Mouse (Mus musculus): ENCODE measurements around the gene Kctd15.
A peak's percentile ranks its signal among the peaks of the same experiment; 100 is the strongest.

Gene Kctd15

DNA sequence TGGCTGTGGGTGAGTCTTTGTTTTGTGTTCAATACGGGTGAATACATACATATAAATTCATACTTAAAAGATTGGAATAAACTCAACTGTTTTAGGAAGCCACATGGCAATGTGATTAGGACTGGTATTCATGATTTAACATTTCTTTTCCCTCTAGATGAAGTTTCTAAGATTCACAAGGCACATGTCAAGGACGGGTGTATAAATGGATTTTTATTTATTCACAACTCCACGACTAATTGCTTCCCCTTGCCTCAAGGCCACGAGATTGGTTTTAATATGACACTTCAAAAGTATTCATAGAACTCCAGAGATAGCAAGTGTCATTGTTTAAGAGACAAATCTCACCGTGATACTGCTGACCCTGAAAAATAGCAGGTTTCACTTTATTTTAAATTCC lies at the start of gene Kctd15:
Gene Kctd15 (minus strand): TSS at position 101 of the 400 bp plus-strand sequence.
- DNase-seq (ENCODE audit: low read depth) = no peak

DNA sequence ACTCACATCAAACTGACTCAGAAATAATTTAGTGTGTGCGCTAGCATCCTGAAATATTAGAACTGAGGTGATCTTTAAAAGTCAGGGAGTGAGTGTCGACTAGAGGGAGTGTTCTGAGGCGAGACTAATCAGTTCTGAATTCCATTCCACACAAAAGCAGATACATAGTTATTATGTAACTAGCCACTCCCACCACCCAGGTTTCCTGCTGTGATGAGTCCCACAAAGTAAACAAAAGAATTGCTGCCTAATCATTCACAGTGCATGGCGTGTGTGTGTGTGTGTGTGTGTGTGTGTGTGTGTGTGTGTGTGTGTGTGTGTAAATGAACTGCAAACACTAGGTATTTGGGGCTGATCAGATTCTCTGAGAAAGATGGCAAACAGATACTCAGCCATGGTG lies 47.9 kb upstream of the Kctd15 start:
- DNase-seq (ENCODE audit: low read depth) = no peak

- no peak for DNase-seq (ENCODE audit: low read depth)
Observed at GRCm38 (mm10) chr7:34703437-34703836, 46.9 kb upstream of the Kctd15 start.

- DNase-seq (ENCODE audit: low read depth) = peak; percentile 7
Observed at GRCm38 (mm10) chr7:34702718-34703351, 46.3 kb upstream of the Kctd15 start.

DNA sequence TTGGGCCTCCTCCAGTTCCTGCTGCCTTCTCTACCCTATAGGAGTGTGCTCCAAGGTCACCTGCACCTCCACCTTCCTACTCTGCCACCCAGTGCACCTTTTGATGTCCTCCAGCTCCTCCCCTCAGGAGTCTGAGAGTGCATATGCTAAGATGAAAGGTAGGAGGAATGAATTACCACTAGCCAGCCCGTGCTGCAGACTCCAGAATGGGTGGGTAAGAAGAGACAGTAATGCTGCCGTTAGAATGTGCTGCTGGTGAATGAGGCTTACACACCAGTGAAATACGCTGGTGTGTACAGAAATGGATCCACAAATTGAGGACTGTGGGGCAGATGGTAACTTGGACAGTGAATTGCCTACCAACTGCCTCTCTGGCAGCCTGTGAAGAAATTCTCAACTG lies 43.4 kb upstream of the Kctd15 start:
- DNase-seq (ENCODE audit: low read depth) = no peak

DNA sequence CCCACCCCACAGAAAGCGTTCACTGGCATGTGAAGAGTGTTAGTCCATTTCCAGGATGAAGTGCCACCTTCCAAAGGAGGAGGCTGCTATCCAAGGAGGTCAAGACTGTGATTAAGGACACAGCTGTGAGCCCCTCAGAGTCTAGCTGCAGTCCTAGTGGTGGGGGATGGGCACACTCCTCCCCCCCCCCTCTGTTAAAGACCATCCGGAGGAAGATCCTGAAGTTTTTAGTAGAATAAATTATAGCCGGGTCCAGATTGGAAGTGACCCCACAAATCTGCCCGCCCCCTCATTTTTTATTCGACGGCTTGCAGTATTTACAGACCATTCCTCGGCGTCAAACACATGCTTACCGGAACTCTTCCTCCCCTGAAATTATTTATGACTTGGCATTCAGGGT lies 41.7 kb upstream of the Kctd15 start:
- no peak for DNase-seq (ENCODE audit: low read depth)

DNA sequence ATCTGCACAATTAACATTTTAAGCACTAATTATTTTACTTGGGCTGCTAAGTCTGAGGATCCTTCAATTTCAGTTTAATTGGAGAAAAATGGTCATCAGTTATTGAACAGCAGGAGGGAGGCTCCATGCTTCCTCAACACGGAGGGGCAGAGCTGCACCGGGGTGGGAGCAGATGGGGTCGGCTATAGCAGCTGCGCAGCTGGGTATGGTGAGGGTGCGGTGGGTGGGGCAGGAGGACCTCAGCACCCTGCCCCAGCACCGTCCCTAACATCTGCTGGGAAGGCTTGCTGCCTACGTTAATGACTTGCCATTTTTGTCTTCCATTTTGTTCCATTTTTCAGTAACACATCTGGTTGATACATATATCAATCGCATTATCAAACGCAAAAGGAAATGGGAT lies 39.6 kb upstream of the Kctd15 start:
- DNase-seq (ENCODE audit: low read depth) = no peak

- no peak for DNase-seq (ENCODE audit: low read depth)
Observed at GRCm38 (mm10) chr7:34694898-34695297, 38.4 kb upstream of the Kctd15 start.

DNA sequence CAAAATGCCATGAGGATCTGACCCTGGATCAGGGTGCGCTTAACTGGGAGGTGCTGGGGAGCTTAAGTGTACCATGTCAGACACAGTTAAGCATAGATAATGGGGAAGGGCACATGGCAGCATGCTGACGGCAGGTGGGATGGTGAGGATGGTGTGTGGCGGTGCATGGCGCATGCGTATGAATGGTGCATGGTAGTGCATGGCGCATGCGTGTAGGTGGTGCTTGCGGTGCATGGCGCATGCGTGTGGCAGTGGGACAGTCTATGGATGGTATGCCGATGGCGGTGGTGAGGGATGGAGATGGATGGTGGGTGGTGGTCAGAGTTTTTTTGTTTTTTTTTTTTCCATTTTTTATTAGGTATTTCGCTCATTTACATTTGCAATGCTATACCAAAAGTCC lies 37.4 kb upstream of the Kctd15 start:
- DNase-seq (ENCODE audit: low read depth) = no peak

- DNase-seq (ENCODE audit: low read depth) = no peak
Observed at GRCm38 (mm10) chr7:34693072-34693471, 36.5 kb upstream of the Kctd15 start.

DNA sequence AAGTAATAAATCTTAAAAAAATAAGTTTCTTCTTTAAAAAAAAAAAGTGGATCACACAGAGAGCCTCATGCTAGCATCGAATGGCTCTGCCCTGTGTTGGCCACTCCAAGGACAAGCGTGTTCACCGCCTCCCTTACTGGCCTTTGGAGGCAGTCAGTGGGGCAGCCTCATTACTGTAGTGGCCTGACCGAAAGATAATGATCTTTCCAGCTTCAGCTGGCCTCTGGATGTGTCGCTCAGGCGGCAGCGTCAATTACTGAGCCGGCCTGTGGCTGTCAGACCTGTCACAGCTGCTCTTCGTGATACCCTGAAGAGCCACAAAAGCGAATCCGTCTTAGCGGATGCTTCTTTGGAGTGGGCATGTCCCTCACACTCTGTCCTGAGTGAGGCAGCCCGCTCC lies 33.6 kb upstream of the Kctd15 start:
- no peak for DNase-seq (ENCODE audit: low read depth)

DNA sequence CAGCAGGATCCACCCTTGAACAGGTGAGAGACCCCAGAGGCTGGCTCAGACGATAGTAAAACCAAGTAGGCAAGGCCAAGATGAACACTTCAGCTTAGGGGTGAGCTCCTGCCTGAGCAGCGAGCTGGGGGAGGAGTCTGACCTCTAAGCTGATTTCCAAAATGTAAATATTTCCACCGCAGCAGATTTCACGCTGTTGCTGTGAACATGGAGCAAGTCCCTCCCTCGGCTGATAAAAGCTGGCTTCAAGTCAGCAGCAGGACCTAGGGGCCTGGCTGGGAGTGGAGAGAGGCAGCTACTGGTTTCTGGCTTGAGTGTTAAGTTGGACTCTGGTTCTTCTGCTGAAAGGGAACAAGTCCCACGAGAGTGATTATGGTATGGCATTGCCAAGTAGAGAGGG lies 32.5 kb upstream of the Kctd15 start:
- no peak for DNase-seq (ENCODE audit: low read depth)

DNA sequence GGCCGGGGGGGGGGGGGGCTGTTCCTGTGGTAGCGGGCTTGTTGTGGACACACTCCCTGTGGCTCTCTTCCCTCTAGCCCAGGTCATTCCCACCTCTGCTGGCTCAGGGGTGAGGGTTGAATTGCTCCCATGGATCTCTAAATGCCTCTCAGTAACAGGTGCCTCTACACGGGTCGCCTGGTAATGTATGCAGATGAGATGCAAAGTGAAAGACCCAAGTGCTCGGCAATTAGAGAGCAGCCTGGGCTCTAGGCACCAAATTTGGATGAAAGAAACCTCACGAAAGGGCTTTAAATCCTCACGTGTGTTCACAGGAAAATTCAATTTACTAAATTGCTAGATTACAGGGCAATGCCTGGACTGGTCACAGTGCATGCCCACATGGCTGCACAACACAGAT lies 29.3 kb upstream of the Kctd15 start:
- DNase-seq (ENCODE audit: low read depth) = no peak

DNA sequence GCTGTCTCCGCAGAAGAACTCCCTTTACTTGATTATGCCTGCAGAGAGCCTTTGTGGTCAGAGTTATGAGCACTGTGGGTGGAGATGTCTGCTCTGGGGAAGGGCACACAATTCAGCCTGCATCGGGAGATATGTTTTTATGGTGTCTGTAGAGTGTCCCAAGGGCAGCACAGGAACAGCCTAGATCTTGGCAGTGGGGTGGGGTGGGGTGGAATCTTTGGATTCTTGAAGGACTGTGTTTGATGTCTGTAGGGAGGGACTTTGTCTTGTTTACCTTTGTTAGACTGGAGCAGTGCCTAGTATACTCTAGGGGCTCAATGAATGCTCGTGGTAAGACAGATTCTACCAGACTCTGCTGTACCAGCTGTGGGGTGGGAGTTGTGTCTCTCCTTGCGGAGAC lies 28.6 kb upstream of the Kctd15 start:
- DNase-seq (ENCODE audit: low read depth) = no peak

DNA sequence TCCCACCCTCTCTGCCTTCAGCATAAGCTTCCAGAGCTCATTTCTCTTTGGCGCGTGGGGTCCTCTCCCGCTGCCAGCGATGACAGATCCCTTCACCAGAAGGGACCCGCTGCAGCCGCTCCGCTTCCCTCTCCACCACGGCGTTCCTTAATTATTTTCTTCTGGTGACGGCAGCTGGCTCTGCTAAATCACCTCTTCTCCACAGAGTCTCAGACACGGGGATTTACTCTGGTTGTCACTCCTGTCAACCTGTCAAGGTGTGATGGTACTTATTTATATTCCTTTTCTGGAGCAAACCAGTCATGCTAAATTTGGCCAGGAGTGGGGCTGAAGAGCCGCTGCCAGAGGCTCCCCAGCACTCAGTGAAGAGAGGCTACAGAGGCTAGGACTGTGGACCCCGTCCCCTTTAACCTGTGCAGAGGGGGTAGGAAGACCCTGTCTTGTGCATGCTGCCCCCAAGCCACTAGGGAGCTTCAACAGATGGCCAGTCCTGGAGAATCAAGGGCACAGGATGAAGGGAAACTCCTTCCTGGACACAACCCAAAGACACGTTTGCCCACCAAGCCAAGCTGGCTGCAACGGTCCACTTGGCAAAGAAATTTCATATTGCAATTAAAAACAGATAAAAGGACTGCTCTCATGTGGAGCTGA lies 24.4 kb upstream of the Kctd15 start:
- DNase-seq (ENCODE audit: low read depth) = no peak

DNA sequence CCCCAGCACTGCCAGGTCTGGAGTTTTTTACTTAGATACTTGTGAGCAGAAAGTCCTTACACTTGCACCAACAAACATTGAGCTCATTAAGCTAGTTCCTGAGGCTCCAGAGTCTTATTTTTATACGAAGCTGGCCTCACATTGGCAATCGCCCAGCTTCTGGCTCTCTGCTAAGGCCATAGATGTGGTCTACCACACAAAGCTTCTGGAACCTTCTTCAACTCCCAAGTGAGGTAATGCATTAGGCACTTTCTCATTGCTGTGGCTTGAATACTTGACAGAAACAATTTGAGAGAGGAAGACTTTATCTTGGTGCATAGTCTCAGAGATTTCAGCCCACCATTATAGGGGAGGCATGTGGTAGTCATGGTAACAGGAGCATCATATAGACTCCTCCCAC lies 23.4 kb upstream of the Kctd15 start:
- no peak for DNase-seq (ENCODE audit: low read depth)

DNA sequence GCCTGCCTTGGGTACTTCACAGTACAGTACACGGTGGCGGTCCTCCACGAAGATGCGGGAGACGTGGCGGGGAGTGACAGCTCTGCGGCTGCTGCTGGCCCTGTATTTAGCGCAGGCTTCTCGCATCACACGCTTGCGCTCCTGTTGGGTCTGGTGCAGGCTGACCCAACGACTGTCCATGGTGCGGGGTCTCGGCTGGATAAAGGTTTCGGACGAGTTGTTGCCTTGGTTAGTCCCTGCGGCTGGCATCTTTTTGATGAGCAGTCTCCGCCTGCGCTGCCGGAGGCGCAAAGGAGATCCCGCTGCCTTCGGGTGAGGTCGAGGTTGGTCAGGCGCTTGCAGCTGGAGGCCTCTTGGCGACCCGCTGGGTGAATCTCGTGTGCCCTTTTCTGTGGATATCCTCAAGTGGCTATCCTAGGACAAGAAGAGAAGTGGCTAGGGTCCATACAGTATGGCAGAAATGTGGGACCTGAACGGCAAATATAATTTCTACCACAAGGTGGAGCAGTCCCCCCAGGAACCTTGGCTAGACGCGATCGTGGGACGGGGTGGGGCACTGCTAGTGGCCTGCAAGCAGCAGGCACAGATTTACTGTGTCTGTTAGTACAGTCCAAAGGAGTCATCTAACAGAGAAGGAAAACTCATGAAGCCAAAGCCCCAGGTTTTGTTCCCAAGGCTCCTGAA lies 19.4 kb upstream of the Kctd15 start:
- DNase-seq (ENCODE audit: low read depth) = peak; percentile 53

DNA sequence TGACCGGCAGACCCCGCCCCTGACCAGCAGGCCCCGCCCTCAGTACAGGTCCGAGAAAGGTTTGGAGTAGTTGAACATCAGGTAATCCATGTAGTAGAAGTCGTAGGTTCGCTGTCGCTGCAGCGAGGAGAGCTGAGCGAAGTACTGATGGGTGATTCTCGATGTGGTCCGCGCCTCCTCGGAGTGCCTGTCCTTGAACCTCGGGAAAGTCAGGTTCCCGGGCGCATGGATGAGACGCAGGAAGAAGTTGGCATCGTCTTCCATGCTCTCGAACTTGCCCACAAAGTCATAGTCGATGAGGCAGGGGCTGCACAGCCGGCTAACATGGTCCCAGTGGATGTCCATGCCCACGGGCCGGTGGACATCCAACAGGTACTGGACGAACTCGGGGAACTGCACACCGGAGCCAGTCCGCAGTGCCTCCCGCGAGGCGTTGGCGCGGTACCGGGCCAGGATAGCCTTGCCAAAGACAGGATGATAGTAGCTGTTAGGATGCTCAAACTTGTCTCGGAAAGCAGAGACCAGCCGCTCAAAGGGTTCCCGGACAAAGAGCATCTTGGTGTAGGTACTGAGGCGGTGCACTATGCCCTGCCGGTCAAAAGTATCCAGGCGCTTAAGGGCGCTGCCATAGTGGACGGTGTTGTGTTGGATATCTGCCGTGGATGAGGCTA lies 18.7 kb upstream of the Kctd15 start:
- no peak for DNase-seq (ENCODE audit: low read depth)

DNA sequence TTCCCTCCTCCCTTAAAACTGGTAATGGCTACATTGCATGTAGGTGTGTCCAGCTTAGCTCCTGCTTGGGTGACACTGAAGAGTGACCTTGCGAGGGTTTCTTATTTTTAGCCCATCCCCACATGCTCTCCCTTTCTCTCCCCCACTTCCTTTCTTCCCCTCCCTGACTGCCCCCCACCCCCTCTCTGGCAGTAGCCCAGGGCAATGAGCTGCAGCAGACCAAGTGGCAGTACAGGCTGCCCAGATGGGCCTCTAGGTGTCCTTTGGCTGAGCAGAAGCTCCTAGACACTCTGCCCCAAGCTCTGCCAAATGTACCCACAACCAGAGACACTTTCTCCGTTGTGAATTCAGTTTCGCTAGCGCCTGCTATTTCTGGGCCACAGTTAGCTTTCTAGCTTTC lies 16.4 kb upstream of the Kctd15 start:
- no peak for DNase-seq (ENCODE audit: low read depth)

- DNase-seq (ENCODE audit: low read depth) = peak; percentile 79
Observed at GRCm38 (mm10) chr7:34671911-34672310, 15.4 kb upstream of the Kctd15 start.

DNA sequence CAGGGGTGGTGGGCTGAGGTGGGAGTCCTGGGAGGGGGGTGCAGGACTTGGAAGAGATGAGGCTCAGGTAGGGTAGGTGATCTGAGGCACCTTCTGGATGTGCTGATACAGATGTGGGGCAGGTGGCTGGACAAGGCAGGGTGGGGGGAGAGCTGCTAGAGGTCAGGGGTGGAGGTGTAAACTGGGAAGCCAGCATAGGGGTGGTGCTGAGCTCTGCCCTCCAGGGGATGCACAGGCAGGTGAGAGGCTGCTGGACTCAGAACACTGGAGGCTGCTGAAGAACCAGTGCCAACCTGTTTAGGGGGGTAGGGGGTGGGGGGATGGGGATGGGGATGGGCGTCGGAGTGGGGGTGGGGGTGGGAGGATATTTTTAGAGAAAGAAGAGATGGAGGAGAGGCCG lies 14.2 kb upstream of the Kctd15 start:
- DNase-seq (ENCODE audit: low read depth) = no peak

DNA sequence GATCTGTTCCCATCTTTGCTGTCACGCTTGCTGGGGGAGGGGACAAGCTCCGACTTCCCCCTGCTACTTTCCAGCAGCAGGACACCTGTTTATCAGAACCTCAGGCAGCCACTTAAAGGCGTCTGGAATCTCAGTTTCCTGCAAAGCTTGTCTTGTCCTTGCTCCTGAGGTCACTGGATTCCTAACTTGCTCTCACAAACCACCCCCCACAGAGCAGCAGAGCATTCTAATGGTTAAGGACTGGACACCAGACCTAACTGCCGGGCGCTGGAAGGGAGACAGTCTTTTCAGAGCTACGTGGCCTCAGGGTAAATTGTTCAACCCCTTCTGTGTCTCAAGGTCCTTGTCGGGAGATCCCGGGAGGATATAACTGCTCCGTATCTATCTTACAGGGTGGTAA lies 12.8 kb upstream of the Kctd15 start:
- DNase-seq (ENCODE audit: low read depth) = no peak

DNA sequence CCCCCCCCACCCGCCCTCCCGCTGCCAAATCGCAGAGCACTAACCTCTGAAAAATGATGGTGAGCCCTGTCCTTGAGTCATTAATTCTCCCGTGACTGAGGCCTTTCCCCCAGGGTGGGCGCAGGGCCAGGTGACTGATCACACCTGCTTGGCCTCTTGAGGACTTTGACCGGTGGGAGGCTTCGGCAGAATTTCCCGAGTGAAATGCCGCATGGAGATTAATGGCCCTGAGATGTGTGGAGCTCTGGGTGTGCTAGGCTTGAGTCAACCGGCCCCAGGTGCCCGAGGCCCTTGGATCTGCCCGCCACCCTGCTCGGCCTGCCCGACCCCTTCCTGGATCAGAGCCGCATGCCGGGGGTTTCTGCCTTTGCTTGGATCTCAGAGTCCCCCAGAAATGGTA lies 11.3 kb upstream of the Kctd15 start:
- no peak for DNase-seq (ENCODE audit: low read depth)
